Mouse (Mus musculus): Measurements from ENCODE around the gene Gprin2.

- TF ChIP-seq CTCF (IDR thresholded peaks at IDR 0.05; ENCODE audit: low read depth) (no peak), EP300 (IDR thresholded peaks at IDR 0.05; ENCODE audit: low read depth) (no peak)
These were observed 20.1 kb upstream of the Gprin2 start for GRCm38 (mm10) chr14:34221416-34222077.

Data from liver, postnatal 0 days (tissue).